Mouse (Mus musculus) kidney, postnatal 0 days (tissue): ENCODE measurements around the gene Ccs. TPM values are rescaled to one million over a fixed set of nuclear protein-coding genes. Genes with fewer than 3 reads are reported as not detected.
A peak's percentile ranks its signal among the peaks of the same experiment; 100 is the strongest.
"Not testable (repeated sequence)": the region's sequence is repeated elsewhere in the genome, so short reads cannot be mapped to it uniquely, and the experiment has no call there.

Experiments
- ATAC-seq: fragments of 200-750 bp; cut with Nextera tagmentation; replicated peaks from 2 replicates; pipeline ENCODE4 v1.8.0; 2017; ENCODE audit warnings: low read depth, moderate number of reproducible peaks, moderate TSS enrichment, moderate library complexity; ENCODE audit not compliant: low FRiP score
- DNase-seq: peaks from one replicate; pipeline ENCODE4 v3.0.0-alpha.2; 2016; ENCODE audit warnings: low spot score
- H3K27ac ChIP-seq: fragments of 300-500 bp; sonication (generic); 2 replicates; pipeline ENCODE4 v1.5.1; 2014; ENCODE audit warnings: mild to moderate bottlenecking
- H3K27me3 ChIP-seq: fragments of 300-500 bp; sonication (generic); 2 replicates; pipeline ENCODE4 v1.6.1; 2014; ENCODE audit warnings: low read length, mixed read lengths; ENCODE audit not compliant: insufficient read depth
- H3K36me3 ChIP-seq: fragments of 300-500 bp; sonication (generic); 2 replicates; pipeline ENCODE4 v1.6.1; 2014; ENCODE audit warnings: low read length, mixed read lengths; ENCODE audit not compliant: insufficient read depth
- H3K4me1 ChIP-seq: fragments of 300-500 bp; sonication (generic); replicated peaks from 2 replicates; pipeline ENCODE4 v1.6.1; 2014; ENCODE audit warnings: antibody characterized with exemption, low read length, mixed read lengths; ENCODE audit not compliant: insufficient read depth
- H3K4me2 ChIP-seq: fragments of 300-500 bp; sonication (generic); 2 replicates; pipeline ENCODE4 v1.6.1; 2014; ENCODE audit warnings: mild to moderate bottlenecking, low read length, moderate library complexity, mixed read lengths
- H3K4me3 ChIP-seq: fragments of 300-500 bp; sonication (generic); replicated peaks from 2 replicates; pipeline ENCODE4 v1.5.1; 2014; ENCODE audit warnings: low read depth, low read length
- H3K9ac ChIP-seq: fragments of 300-500 bp; sonication (generic); 2 replicates; pipeline ENCODE4 v1.6.1; 2014; ENCODE audit warnings: low read depth, low read length
- H3K9me3 ChIP-seq: fragments of 300-500 bp; sonication (generic); replicated peaks from 2 replicates; pipeline ENCODE4 v1.6.1; 2016; ENCODE audit warnings: low read length, inconsistent platforms, mixed read lengths
- CTCF ChIP-seq: IDR thresholded peaks from 2 replicates; pipeline ENCODE4 v1.5.1; 2016; ENCODE audit warnings: antibody characterized with exemption, low read depth, mild to moderate bottlenecking, moderate library complexity
- WGBS: fragments of 180-500 bp; shearing (Covaris S2); extraction: QIAGEN DNeasy Blood & Tissue Kit; methylation state at CpG from one replicate; pipeline ENCODE4 v1.1.7; 2014; 5-methylcytosine and 5-hydroxymethylcytosine counted together
- polyA plus RNA-seq: library from polyadenylated mRNA; unstranded; fragments of >200 nt; fragmentation: Nextera tagmentation; extraction: Ambion mirVana; gene quantifications from 2 replicates; pipeline ENCODE4 v1.2.1, GENCODE M21; 2015

Ccs gene
- polyA plus RNA-seq, 1 experiment from 2014 or later, result 72.9 TPM

- no peak for ATAC-seq
- H3K4me3 ChIP-seq, result no peak overlapping the region
These were observed 10.6 kb downstream of the Ccs start for GRCm38 (mm10) chr19:4828444-4829114.

DNA sequence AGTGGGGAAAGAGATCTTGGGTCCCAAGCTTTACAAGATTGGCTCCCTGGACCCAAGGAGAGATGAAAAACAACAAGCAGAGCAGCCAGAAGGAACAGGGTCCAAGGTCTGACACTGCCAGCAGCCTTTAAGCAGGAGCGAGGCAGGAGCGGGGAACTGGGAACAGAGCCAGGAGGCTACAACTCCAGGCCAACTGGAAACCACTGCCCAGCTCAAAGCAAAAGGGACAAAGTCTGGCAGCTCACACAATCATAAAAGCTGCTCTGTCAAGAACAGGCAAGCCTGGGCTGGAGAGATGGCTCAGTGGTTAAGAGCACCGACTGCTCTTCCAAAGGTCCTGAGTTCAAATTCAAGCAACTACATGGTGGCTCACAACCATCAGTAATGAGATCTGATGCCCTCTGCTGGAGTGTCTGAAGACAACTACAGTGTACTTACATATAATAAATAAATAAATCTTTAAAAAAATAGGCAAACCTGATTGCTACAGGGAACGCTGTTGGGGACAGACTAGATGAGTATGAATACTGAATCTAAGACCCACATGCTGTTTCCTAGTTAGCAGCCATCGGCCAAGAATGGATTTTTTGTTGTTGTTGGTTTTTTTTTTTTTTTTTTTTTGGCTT, 18.3 kb downstream of the Ccs start:
- no peak overlapping the region for H3K4me2 ChIP-seq
- no peaks in the 10 kb centered on the region for H3K4me1 ChIP-seq
- DNase-seq (peak; percentile 62), ATAC-seq (peak; percentile 95)
- 52% methylated on average over 5 of the region's 5 CpGs for WGBS
- peak; percentile 54 for TF ChIP-seq CTCF
- no peak overlapping the region for H3K4me3 ChIP-seq
- peak overlapping the region; percentile 66 for H3K27ac ChIP-seq
- H3K27me3 ChIP-seq, result no peaks in the 10 kb centered on the region
- H3K36me3 ChIP-seq, result peaks cover 9% of the 10 kb centered on the region; the same call in 1 of the 2 replicates
- H3K9ac ChIP-seq, result no peak overlapping the region
- H3K9me3 ChIP-seq, result no peaks in the 10 kb centered on the region

More at GRCm38 (mm10) chr19:4828444-4829114, 10.6 kb downstream of the Ccs start:
- no peak overlapping the region for H3K9ac ChIP-seq
- H3K9me3 ChIP-seq, result no peaks in the 10 kb centered on the region
- peaks cover 10% of the 10 kb centered on the region; the same call in 1 of the 2 replicates for H3K36me3 ChIP-seq
- H3K4me1 ChIP-seq, result no peaks in the 10 kb centered on the region
- DNase-seq, result peak; percentile 47
- no peak overlapping the region for H3K27ac ChIP-seq
- H3K4me2 ChIP-seq, result no peak overlapping the region
- no peaks in the 10 kb centered on the region for H3K27me3 ChIP-seq
- WGBS, result 39% methylated on average over 16 of the region's 16 CpGs
- no peak for TF ChIP-seq CTCF

DNA sequence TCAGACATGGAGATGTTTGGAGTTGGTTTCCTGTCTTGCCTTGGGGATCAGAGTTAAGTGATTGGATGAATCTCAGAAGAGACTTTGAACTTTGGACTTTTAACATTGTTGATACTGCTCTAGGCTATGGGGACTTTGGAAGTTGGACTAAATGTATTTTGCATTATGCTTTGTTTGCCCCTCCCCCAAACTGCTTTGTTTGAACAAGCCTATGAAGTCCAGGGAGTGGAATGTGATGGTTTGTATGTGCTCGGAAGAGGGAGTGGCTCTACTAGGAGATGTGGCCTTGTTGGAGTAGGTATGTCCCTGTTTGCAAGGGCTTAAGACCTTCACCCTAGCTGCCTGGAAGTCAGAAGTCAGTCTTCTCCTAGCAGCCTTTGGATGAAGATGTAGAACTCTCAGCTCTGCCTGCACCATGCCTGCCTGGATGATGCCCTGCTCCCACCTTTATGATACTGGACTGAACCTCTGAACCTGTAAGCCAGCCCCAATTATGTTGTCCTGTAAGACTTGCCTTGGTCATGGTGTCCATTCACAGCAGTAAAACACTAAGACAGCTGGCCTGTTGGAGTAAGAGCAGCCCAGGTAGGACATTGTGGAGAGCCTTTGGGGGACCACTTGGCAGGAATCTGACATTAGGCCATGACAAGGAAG, 21.8 kb downstream of the Ccs start:
- Histone ChIP-seq H3K4me1 (no peaks in the 10 kb centered on the region), H3K9me3 (no peaks in the 10 kb centered on the region), H3K4me3 (no peak overlapping the region), H3K4me2 (no peak overlapping the region), H3K36me3 (no peaks in the 10 kb centered on the region), H3K27ac (no peak overlapping the region), H3K27me3 (no peaks in the 10 kb centered on the region), H3K9ac (no peak overlapping the region)
- TF ChIP-seq CTCF, result no peak
- 40% methylated on average over 1 of the region's 1 CpGs for WGBS
- ATAC-seq (0 out of 2 replicates have a peak, but pooled peaks have one; percentile 34), DNase-seq (no peak)

- ATAC-seq, result no peak
These were observed 26.1 kb downstream of the Ccs start for GRCm38 (mm10) chr19:4813015-4813414.

GRCm38 (mm10) chr19:4812334-4812949, 26.7 kb downstream of the Ccs start:
- Histone ChIP-seq H3K4me2 (peak overlapping the region; percentile 91), H3K4me1 (peaks cover 10% of the 10 kb centered on the region; the same call in 1 of the 2 replicates), H3K4me3 (peak overlapping the region; percentile 60), H3K27ac (peak overlapping the region; percentile 96), H3K9ac (peak overlapping the region; percentile 83)
- DNase-seq, H3K9me3 ChIP-seq, H3K27me3 ChIP-seq, H3K36me3 ChIP-seq, ATAC-seq: not testable (repeated sequence)
- 76% methylated on average over 8 of the region's 8 CpGs for WGBS
- TF ChIP-seq CTCF, result peak; percentile 36; the same call in 1 of the 2 replicates

More at GRCm38 (mm10) chr19:4813015-4813414, 26.1 kb downstream of the Ccs start:
- H3K9ac ChIP-seq, result no peak overlapping the region
- H3K4me2 ChIP-seq, result no peak overlapping the region
- H3K27ac ChIP-seq, result no peak overlapping the region
- peaks cover 10% of the 10 kb centered on the region; the same call in 1 of the 2 replicates for H3K4me1 ChIP-seq
- no peaks in the 10 kb centered on the region for H3K27me3 ChIP-seq
- H3K4me3 ChIP-seq, result no peak overlapping the region
- no peaks in the 10 kb centered on the region for H3K36me3 ChIP-seq
- DNase-seq, result no peak
- H3K9me3 ChIP-seq, result no peaks in the 10 kb centered on the region
- TF ChIP-seq CTCF, result peak; percentile 52
- WGBS, result 87% methylated on average over 6 of the region's 6 CpGs

DNA sequence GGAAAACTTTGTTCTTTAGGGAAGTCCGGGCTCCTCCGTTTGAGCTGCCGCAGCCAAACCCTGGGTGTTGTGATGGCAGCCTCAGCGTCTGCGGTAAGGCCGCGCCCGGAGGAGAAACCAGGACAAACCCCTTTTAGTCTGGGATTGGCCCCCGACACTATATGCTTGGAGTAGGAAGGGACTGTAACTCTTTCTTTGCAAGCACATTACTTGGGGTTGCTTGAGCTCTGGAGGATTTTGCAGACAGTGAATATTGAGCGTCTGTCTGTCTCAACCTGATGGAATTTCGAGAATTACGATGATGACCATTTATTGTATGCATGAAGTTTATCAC, 27.3 kb downstream of the Ccs start:
- Histone ChIP-seq H3K9me3 (no peaks in the 10 kb centered on the region), H3K9ac (peak overlapping the region; percentile 83), H3K27me3 (no peaks in the 10 kb centered on the region), H3K4me1 (peaks cover 10% of the 10 kb centered on the region; the same call in 1 of the 2 replicates), H3K27ac (peak overlapping the region; percentile 96), H3K4me3 (peak overlapping the region; percentile 60), H3K4me2 (peak overlapping the region; percentile 91), H3K36me3 (no peaks in the 10 kb centered on the region)
- no peak for TF ChIP-seq CTCF
- ATAC-seq (peak; percentile 33), DNase-seq (no peak)
- WGBS, result 2% methylated on average over 12 of the region's 12 CpGs
